Mouse (Mus musculus) MEL (cell line): Measurements from ENCODE around the gene Pold1. TPM values are rescaled to one million over a fixed set of nuclear protein-coding genes. Genes with fewer than 3 reads are reported as not detected.

ENCODE experiments used
- DNase-seq: peaks from one replicate; pipeline ENCODE4 v3.0.0; 2011; ENCODE audit warnings: low read depth, low spot score
- H3K27ac ChIP-seq: 2 replicates; pipeline ENCODE4 v1.5.1; 2012; ENCODE audit warnings: low read depth, mild to moderate bottlenecking, control low read depth, low read length, moderate library complexity; ENCODE audit not compliant: control insufficient read depth
- H3K27me3 ChIP-seq, 2 experiments: fragments of 150-350 bp in 1 of 2; sonication (generic) in 1 of 2; 2 replicates each; pipeline ENCODE4 v1.6.1; 2012; ENCODE audit warnings: low read length in 2 of 2, mild to moderate bottlenecking in 2 of 2, improper control_type of control experiment in 1 of 2, moderate library complexity in 1 of 2; ENCODE audit not compliant: insufficient read depth in 2 of 2, control insufficient read depth in 1 of 2
- H3K36me3 ChIP-seq, 2 experiments: 2 replicates each; pipeline ENCODE4 v1.6.1; 2012 to 2014; ENCODE audit warnings: low read length in 2 of 2, improper control_type of control experiment in 1 of 2, inconsistent platforms in 1 of 2, mild to moderate bottlenecking in 1 of 2; ENCODE audit not compliant: insufficient read depth in 2 of 2, control insufficient read depth in 1 of 2
- H3K4me1 ChIP-seq, 2 experiments: fragments of 150-350 bp in 1 of 2; sonication (generic) in 1 of 2; 2 replicates each; pipeline ENCODE4 v1.6.1; 2012; ENCODE audit warnings: low read length in 2 of 2, improper control_type of control experiment in 1 of 2, mild to moderate bottlenecking in 1 of 2; ENCODE audit not compliant: insufficient read depth in 2 of 2, control insufficient read depth in 1 of 2
- H3K4me3 ChIP-seq, 2 experiments: fragments of 150-350 bp in 1 of 2; sonication (generic) in 1 of 2; 2 replicates each; pipeline ENCODE4 v1.5.1; 2012; ENCODE audit warnings: low read depth in 2 of 2, low read length in 2 of 2, mild to moderate bottlenecking in 2 of 2, moderate library complexity in 2 of 2, control low read depth in 1 of 2, improper control_type of control experiment in 1 of 2; ENCODE audit not compliant: control insufficient read depth in 1 of 2, insufficient read depth in 1 of 2
- H3K79me2 ChIP-seq: 2 replicates; pipeline ENCODE4 v1.6.1; 2012; ENCODE audit warnings: mild to moderate bottlenecking, low read length, moderate library complexity; ENCODE audit not compliant: control insufficient read depth, poor library complexity, insufficient read depth
- H3K9ac ChIP-seq: 2 replicates; pipeline ENCODE4 v1.6.1; 2012; ENCODE audit warnings: low read depth, mild to moderate bottlenecking, control low read depth, low read length, moderate library complexity; ENCODE audit not compliant: control insufficient read depth, poor library complexity, severe bottlenecking
- H3K9me3 ChIP-seq: fragments of 150-350 bp; sonication (generic); replicated peaks from 2 replicates; pipeline ENCODE4 v1.6.1; 2012; ENCODE audit warnings: mild to moderate bottlenecking, low read length, improper control_type of control experiment, moderate library complexity; ENCODE audit not compliant: insufficient read depth
- CHD2 ChIP-seq: IDR thresholded peaks from 2 replicates; pipeline ENCODE4 v1.6.1; 2011; ENCODE audit warnings: low read length, improper control_type of control experiment
- CTCF ChIP-seq, 3 experiments: IDR thresholded peaks in 2 of 3; conservative IDR thresholded peaks in 1 of 3; 2 replicates each; pipeline ENCODE4 v1.5.1; 2011 to 2012; ENCODE audit warnings: low read length in 3 of 3, low read depth in 2 of 3, mild to moderate bottlenecking in 2 of 3, improper control_type of control experiment in 1 of 3, inconsistent platforms in 1 of 3, mixed read lengths in 1 of 3, moderate library complexity in 1 of 3; ENCODE audit not compliant: control insufficient read depth in 1 of 3, insufficient read depth in 1 of 3, poor library complexity in 1 of 3, severe bottlenecking in 1 of 3
- ETS1 ChIP-seq: IDR thresholded peaks from 2 replicates; pipeline ENCODE4 v1.6.1; 2012; ENCODE audit warnings: low read depth, mild to moderate bottlenecking, inconsistent platforms, low read length, improper control_type of control experiment, moderate library complexity
- GATA1 ChIP-seq: IDR thresholded peaks from 2 replicates; pipeline ENCODE4 v1.6.1; 2011; ENCODE audit warnings: low read depth, low read length, improper control_type of control experiment
- HCFC1 ChIP-seq: IDR thresholded peaks from 2 replicates; pipeline ENCODE4 v1.6.1; 2012; ENCODE audit warnings: low read depth, mild to moderate bottlenecking, inconsistent platforms, low read length, improper control_type of control experiment, moderate library complexity
- KAT2A ChIP-seq: conservative IDR thresholded peaks from 2 replicates; pipeline ENCODE4 v1.6.1; 2012; ENCODE audit warnings: low read depth, low read length, improper control_type of control experiment, inconsistent platforms
- MAX ChIP-seq: IDR thresholded peaks from 2 replicates; pipeline ENCODE4 v1.6.1; 2011; ENCODE audit warnings: low read length, improper control_type of control experiment
- MAZ ChIP-seq: IDR thresholded peaks from 2 replicates; pipeline ENCODE4 v1.6.1; 2012; ENCODE audit warnings: low read depth, mild to moderate bottlenecking, inconsistent platforms, low read length, improper control_type of control experiment
- MXI1 ChIP-seq: IDR thresholded peaks from 2 replicates; pipeline ENCODE4 v1.6.1; 2011; ENCODE audit warnings: mild to moderate bottlenecking, low read depth, low read length, improper control_type of control experiment
- MYB ChIP-seq: IDR thresholded peaks from 2 replicates; pipeline ENCODE4 v1.6.1; 2011; ENCODE audit warnings: mild to moderate bottlenecking, low read depth, low read length, improper control_type of control experiment
- MYC ChIP-seq: IDR thresholded peaks from 2 replicates; pipeline ENCODE4 v1.6.1; 2011; ENCODE audit warnings: low read depth, mild to moderate bottlenecking, low read length, improper control_type of control experiment, moderate library complexity
- NELFE ChIP-seq: IDR thresholded peaks from 2 replicates; pipeline ENCODE4 v1.6.1; 2011; ENCODE audit warnings: low read depth, low read length, improper control_type of control experiment
- POLR2AphosphoS5 ChIP-seq: IDR thresholded peaks from 2 replicates; pipeline ENCODE4 v1.6.1; 2012; ENCODE audit warnings: low read depth, borderline replicate concordance, mild to moderate bottlenecking, inconsistent platforms, low read length, moderate library complexity, mixed read lengths
- RAD21 ChIP-seq: IDR thresholded peaks from 2 replicates; pipeline ENCODE4 v1.6.1; 2011; ENCODE audit warnings: mild to moderate bottlenecking, low read depth, low read length, improper control_type of control experiment
- SIN3A ChIP-seq: IDR thresholded peaks from 2 replicates; pipeline ENCODE4 v1.6.1; 2012; ENCODE audit warnings: low read length, improper control_type of control experiment, inconsistent platforms
- TAL1 ChIP-seq: IDR thresholded peaks from 2 replicates; pipeline ENCODE4 v1.6.1; 2012; ENCODE audit warnings: mild to moderate bottlenecking, inconsistent platforms, low read length, moderate library complexity, mixed read lengths
- TCF12 ChIP-seq: IDR thresholded peaks from 2 replicates; pipeline ENCODE4 v1.6.1; 2014; ENCODE audit warnings: low read depth, mild to moderate bottlenecking, inconsistent platforms, low read length, improper control_type of control experiment, moderate library complexity
- USF1 ChIP-seq: IDR thresholded peaks from 2 replicates; pipeline ENCODE4 v1.6.1; 2014; ENCODE audit warnings: low read depth, mild to moderate bottlenecking, inconsistent platforms, low read length, improper control_type of control experiment, moderate library complexity
- ZC3H11A ChIP-seq: IDR thresholded peaks from 2 replicates; pipeline ENCODE4 v1.6.1; 2012; ENCODE audit warnings: low read depth, mild to moderate bottlenecking, inconsistent platforms, low read length, improper control_type of control experiment
- ZKSCAN1 ChIP-seq: IDR thresholded peaks from 2 replicates; pipeline ENCODE4 v1.6.1; 2012; ENCODE audit warnings: low read depth, mild to moderate bottlenecking, inconsistent platforms, low read length, improper control_type of control experiment, moderate library complexity
- ZMIZ1 ChIP-seq: IDR thresholded peaks from 2 replicates; pipeline ENCODE4 v1.6.1; 2012; ENCODE audit warnings: low read depth, mild to moderate bottlenecking, inconsistent platforms, low read length, improper control_type of control experiment, moderate library complexity
- polyA plus RNA-seq, 2 experiments: library from polyadenylated mRNA; stranded (reverse) in 1 of 2; unstranded in 1 of 2; fragments of >175 nt in 1 of 2; fragments of >200 nt in 1 of 2; gene quantifications; 2 replicates each; pipeline versions ENCODE4 v1.2.1 to v1.2.4; 2012; ENCODE audit warnings: low replicate concordance in 2 of 2, low read depth in 1 of 2; ENCODE audit not compliant: insufficient read length in 2 of 2, insufficient read depth in 1 of 2, missing spikeins in 1 of 2
- total RNA-seq: library from RNA; depleted of rRNA; stranded (reverse); fragments of 300-350 nt; gene quantifications from 2 replicates; pipeline ENCODE4 v1.2.3, GENCODE M21; 2012

Pold1 gene
- total and polyA plus RNA-seq, 3 experiments: 87.8 to 104 TPM; not detected in 1

DNA sequence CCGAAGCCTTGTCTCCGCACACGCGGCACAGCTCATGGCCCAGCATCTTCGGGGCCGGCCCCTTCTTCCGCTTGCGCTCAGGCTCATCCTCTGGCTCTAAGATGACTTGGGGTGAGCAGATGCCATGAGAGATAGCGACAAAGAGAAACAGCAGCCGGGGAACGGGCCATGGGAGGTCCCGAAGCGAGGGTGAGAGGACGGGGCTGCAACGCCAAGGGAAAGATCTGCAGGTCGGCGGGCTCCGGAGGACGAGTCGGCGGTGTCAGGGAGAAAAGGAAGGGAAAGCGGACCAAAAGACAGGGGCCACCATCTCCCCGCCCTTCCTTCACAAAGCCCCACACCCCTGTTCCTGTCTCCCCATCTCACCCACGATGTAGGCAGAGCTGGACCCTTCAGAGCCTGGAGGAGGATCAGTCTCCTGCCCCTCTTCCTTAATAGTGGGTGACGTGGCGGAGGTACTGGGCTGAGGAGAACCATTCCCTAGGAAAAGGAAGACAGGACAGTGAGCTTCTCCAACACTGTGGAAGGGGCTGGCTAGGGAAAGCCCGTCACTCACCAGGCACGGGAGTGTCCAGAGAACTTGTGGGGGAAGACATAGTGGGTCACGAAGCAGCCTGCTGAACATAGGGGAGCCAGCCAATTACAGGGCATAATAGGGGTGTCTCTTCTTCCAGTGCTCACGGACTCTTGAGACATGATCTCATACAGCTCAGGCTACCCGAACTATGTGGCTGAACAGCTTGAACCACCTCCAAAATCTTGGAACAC is 3.7 kb upstream of the Pold1 start:
- H3K9ac ChIP-seq: no peak overlapping the region
- DNase-seq: no peak
- peaks cover 0 to 4% of the 10 kb centered on the region in 2 experiments; a peak in 2 of 4 replicates for H3K36me3 ChIP-seq
- H3K4me3 ChIP-seq: peak overlapping the region in 1 of 2 experiments; percentile 60; a peak in 2 of 4 replicates
- H3K79me2 ChIP-seq: peaks cover 19% of the 10 kb centered on the region
- H3K9me3 ChIP-seq: no peaks in the 10 kb centered on the region
- no peak for TF ChIP-seq USF1
- no peak for TF ChIP-seq GATA1
- no peak for TF ChIP-seq RAD21
- TF ChIP-seq ZC3H11A: no peak
- TF ChIP-seq CHD2: no peak
- no peak for TF ChIP-seq TAL1
- no peak for TF ChIP-seq HCFC1
- TF ChIP-seq, all 39 proteins: peak for 0
- H3K27me3 ChIP-seq: no peaks in the 10 kb centered on the region
- no peak overlapping the region for H3K27ac ChIP-seq
- peaks cover 0 to 24% of the 10 kb centered on the region in 2 experiments; a peak in 3 of 4 replicates for H3K4me1 ChIP-seq

DNA sequence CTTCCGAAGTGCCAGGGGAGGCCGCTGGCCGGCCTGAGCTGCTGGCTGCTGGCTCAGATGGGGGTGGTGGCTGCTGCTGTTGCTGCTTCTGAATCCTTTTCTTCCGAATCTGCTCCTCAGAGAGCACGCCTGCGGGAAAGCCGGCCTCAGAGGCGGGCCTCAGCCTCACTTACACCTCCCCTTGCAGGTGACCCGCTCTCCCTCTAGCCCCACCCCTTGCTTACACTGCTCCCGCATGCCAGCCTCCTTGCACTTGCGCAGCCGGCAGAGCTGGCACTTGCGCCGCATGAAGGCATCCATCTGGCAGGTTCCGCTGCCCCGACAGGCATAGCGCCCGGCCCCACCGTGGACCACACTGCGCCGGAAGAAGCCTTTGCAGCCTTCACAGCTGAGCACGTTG is 3.1 kb upstream of the Pold1 start:
- H3K9ac ChIP-seq: no peak overlapping the region
- TF ChIP-seq MAX (no peak), ZMIZ1 (no peak), MYB (no peak), GATA1 (no peak), MYC (no peak), USF1 (no peak), CTCF (IDR thresholded peaks at IDR 0.05 in 2 of 3, conservative IDR thresholded peaks at IDR 0.05 in 1 of 3; ENCODE audit: control insufficient read depth in 1 of 3, insufficient read depth in 1 of 3, low read depth in 2 of 3, low read length in 3 of 3, poor library complexity in 1 of 3, severe bottlenecking in 1 of 3) (no peak), ZKSCAN1 (no peak), MAZ (no peak), ETS1 (no peak), MXI1 (no peak), POLR2AphosphoS5 (no peak), NELFE (no peak), ZC3H11A (no peak), TCF12 (no peak), KAT2A (no peak), SIN3A (no peak)
- no peak for DNase-seq
- H3K9me3 ChIP-seq: no peaks in the 10 kb centered on the region
- peaks cover 0 to 3% of the 10 kb centered on the region in 2 experiments; a peak in 2 of 4 replicates for H3K36me3 ChIP-seq
- no peak overlapping the region for H3K4me3 ChIP-seq
- peaks cover 0 to 23% of the 10 kb centered on the region in 2 experiments; a peak in 3 of 4 replicates for H3K4me1 ChIP-seq
- H3K79me2 ChIP-seq: peaks cover 25% of the 10 kb centered on the region
- no peak overlapping the region for H3K27ac ChIP-seq
- H3K27me3 ChIP-seq: no peaks in the 10 kb centered on the region
